Mouse (Mus musculus) neural tube, embryonic 12.5 days (tissue): ENCODE data around the gene Serhl. TPM values are rescaled to one million over a fixed set of nuclear protein-coding genes. Genes with fewer than 3 reads are reported as not detected.
"Not testable (repeated sequence)": the region's sequence is repeated elsewhere in the genome, so short reads cannot be mapped to it uniquely, and the experiment has no call there.

Experiments used
- ATAC-seq: fragments of 200-750 bp; cut with Nextera tagmentation; 2 replicates; pipeline ENCODE4 v1.8.0; 2017; ENCODE audit warnings: low read depth, mild to moderate bottlenecking, moderate TSS enrichment, moderate library complexity; ENCODE audit not compliant: low FRiP score
- H3K27ac ChIP-seq: fragments of 300-500 bp; sonication (generic); 2 replicates; pipeline ENCODE4 v1.5.1; 2016
- H3K27me3 ChIP-seq: fragments of 300-500 bp; sonication (generic); replicated peaks from 2 replicates; pipeline ENCODE4 v1.6.1; 2016; ENCODE audit warnings: mild to moderate bottlenecking
- H3K36me3 ChIP-seq: fragments of 300-500 bp; sonication (generic); 2 replicates; pipeline ENCODE4 v1.6.1; 2016; ENCODE audit warnings: mild to moderate bottlenecking
- H3K4me1 ChIP-seq: fragments of 300-500 bp; sonication (generic); 2 replicates; pipeline ENCODE4 v1.6.1; 2016
- H3K4me2 ChIP-seq: fragments of 300-500 bp; sonication (generic); replicated peaks from 2 replicates; pipeline ENCODE4 v1.6.1; 2016; ENCODE audit warnings: mild to moderate bottlenecking
- H3K4me3 ChIP-seq: fragments of 300-500 bp; sonication (generic); 2 replicates; pipeline ENCODE4 v1.5.1; 2016
- H3K9ac ChIP-seq: fragments of 300-500 bp; sonication (generic); 2 replicates; pipeline ENCODE4 v1.6.1; 2016; ENCODE audit warnings: mild to moderate bottlenecking
- H3K9me3 ChIP-seq: fragments of 300-500 bp; sonication (generic); 2 replicates; pipeline ENCODE4 v1.6.1; 2016; ENCODE audit warnings: mild to moderate bottlenecking
- WGBS: fragments of 180-500 bp; shearing (Covaris S2); methylation state at CpG from one replicate; pipeline ENCODE4 v1.1.7; 2016; 5-methylcytosine and 5-hydroxymethylcytosine counted together
- polyA plus RNA-seq: library from polyadenylated mRNA; unstranded; fragments of >200 nt; fragmentation: Nextera tagmentation; extraction: Ambion mirVana; gene quantifications from 2 replicates; pipeline ENCODE4 v1.2.1, GENCODE M21; 2016

The Serhl gene
- polyA plus RNA-seq, result 40.0 and 42.1 TPM in 2 replicates

- Histone ChIP-seq H3K27ac (no peak within 1 kb of the TSS), H3K4me3 (no peak within 1 kb of the TSS), H3K9ac (0 out of 2 replicates have a peak within 1 kb of the TSS, but pooled peaks have one; percentile 17), H3K9me3 (no peaks in the 10 kb centered on the region), H3K4me2 (peak within 1 kb of the TSS; percentile 46), H3K4me1 (peaks cover 12% of the 10 kb centered on the region), H3K27me3 (peaks cover 22% of the 10 kb centered on the region), H3K36me3 (no peaks in the 10 kb centered on the region)
- no peak for ATAC-seq
- 14% methylated on average over 7 of the region's 7 CpGs for whole genome bisulfite sequencing
Measured at GRCm38 (mm10) chr15:83089429-83089605, at the start of gene Serhl. Serhl (plus strand) TSS chr15:83089506.

GRCm38 (mm10) chr15:83040156-83040555 lies 49.1 kb upstream of the Serhl start:
- WGBS, result 36% methylated on average over 2 of the region's 2 CpGs
- H3K9ac ChIP-seq, result 0 out of 2 replicates have a peak overlapping the region, but pooled peaks have one; percentile 17
- peaks cover 28% of the 10 kb centered on the region for H3K4me1 ChIP-seq
- peaks cover 17% of the 10 kb centered on the region; the same call in 1 of the 2 replicates for H3K27me3 ChIP-seq
- H3K4me2 ChIP-seq, result no peak overlapping the region
- no peak overlapping the region for H3K4me3 ChIP-seq
- no peak overlapping the region for H3K27ac ChIP-seq
- no peaks in the 10 kb centered on the region for H3K36me3 ChIP-seq
- no peaks in the 10 kb centered on the region for H3K9me3 ChIP-seq
- no peak for ATAC-seq

- Histone ChIP-seq H3K4me2 (peak overlapping the region; percentile 32), H3K9me3 (0 out of 2 replicates have a peak, but pooled peaks cover 3% of the 10 kb centered on the region), H3K27ac (no peak overlapping the region), H3K27me3 (peaks cover 6% of the 10 kb centered on the region; the same call in 1 of the 2 replicates), H3K9ac (no peak overlapping the region), H3K36me3 (no peaks in the 10 kb centered on the region), H3K4me3 (no peak overlapping the region), H3K4me1 (peaks cover 19% of the 10 kb centered on the region)
- 0 out of 2 replicates have a peak, but pooled peaks have one; percentile 33 for ATAC-seq
- 5% methylated on average over 6 of the region's 6 CpGs for WGBS
Measured at GRCm38 (mm10) chr15:83042655-83043361, 46.5 kb upstream of the Serhl start.

- no peak overlapping the region for H3K9ac ChIP-seq
- H3K4me2 ChIP-seq, result peak overlapping the region; percentile 32; the same call in 1 of the 2 replicates
- ATAC-seq, result no peak
- no peak overlapping the region for H3K27ac ChIP-seq
- no peaks in the 10 kb centered on the region for H3K36me3 ChIP-seq
- no peak overlapping the region for H3K4me3 ChIP-seq
- H3K27me3 ChIP-seq, result peaks cover 6% of the 10 kb centered on the region; the same call in 1 of the 2 replicates
- peaks cover 18% of the 10 kb centered on the region for H3K4me1 ChIP-seq
- 74% methylated on average over 22 of the region's 22 CpGs for whole genome bisulfite sequencing
- 0 out of 2 replicates have a peak, but pooled peaks cover 3% of the 10 kb centered on the region for H3K9me3 ChIP-seq
Measured at GRCm38 (mm10) chr15:83043362-83043708, 46.0 kb upstream of the Serhl start.

GRCm38 (mm10) chr15:83045565-83045964 lies 43.7 kb upstream of the Serhl start:
- WGBS, result 86% methylated on average over 5 of the region's 5 CpGs
- peaks cover 14% of the 10 kb centered on the region for H3K4me1 ChIP-seq
- not testable (repeated sequence) for ATAC-seq, H3K27me3 ChIP-seq, H3K9ac ChIP-seq, H3K4me2 ChIP-seq, H3K36me3 ChIP-seq, H3K4me3 ChIP-seq, H3K27ac ChIP-seq, H3K9me3 ChIP-seq

GRCm38 (mm10) chr15:83046308-83046707 lies 43.0 kb upstream of the Serhl start:
- Histone ChIP-seq H3K27me3 (peaks cover 3% of the 10 kb centered on the region; the same call in 1 of the 2 replicates), H3K9me3 (0 out of 2 replicates have a peak, but pooled peaks cover 3% of the 10 kb centered on the region), H3K36me3 (no peaks in the 10 kb centered on the region), H3K4me1 (peaks cover 14% of the 10 kb centered on the region), H3K4me2 (no peak overlapping the region), H3K9ac (no peak overlapping the region), H3K4me3 (no peak overlapping the region), H3K27ac (no peak overlapping the region)
- WGBS, result 97% methylated on average over 3 of the region's 3 CpGs
- ATAC-seq, result no peak

GRCm38 (mm10) chr15:83046730-83047129 lies 42.6 kb upstream of the Serhl start:
- Histone ChIP-seq H3K36me3 (no peaks in the 10 kb centered on the region), H3K4me2 (no peak overlapping the region), H3K4me3 (no peak overlapping the region), H3K4me1 (peaks cover 14% of the 10 kb centered on the region), H3K27me3 (peaks cover 3% of the 10 kb centered on the region; the same call in 1 of the 2 replicates), H3K27ac (no peak overlapping the region), H3K9me3 (0 out of 2 replicates have a peak, but pooled peaks cover 3% of the 10 kb centered on the region), H3K9ac (no peak overlapping the region)
- ATAC-seq, result no peak
- WGBS, result 87% methylated on average over 7 of the region's 7 CpGs

- ATAC-seq, result no peak
- H3K36me3 ChIP-seq, result no peaks in the 10 kb centered on the region
- WGBS, result 71% methylated on average over 6 of the region's 6 CpGs
- no peaks in the 10 kb centered on the region for H3K9me3 ChIP-seq
- peaks cover 28% of the 10 kb centered on the region for H3K4me1 ChIP-seq
- no peak overlapping the region for H3K4me3 ChIP-seq
- H3K4me2 ChIP-seq, result no peak overlapping the region
- no peak overlapping the region for H3K9ac ChIP-seq
- H3K27me3 ChIP-seq, result no peaks in the 10 kb centered on the region
- no peak overlapping the region for H3K27ac ChIP-seq
Measured at GRCm38 (mm10) chr15:83052341-83053104, 36.8 kb upstream of the Serhl start.

GRCm38 (mm10) chr15:83053261-83053660 lies 36.0 kb upstream of the Serhl start:
- no peak overlapping the region for H3K4me2 ChIP-seq
- no peaks in the 10 kb centered on the region for H3K27me3 ChIP-seq
- no peak for ATAC-seq
- H3K36me3 ChIP-seq, result no peaks in the 10 kb centered on the region
- WGBS, result 32% methylated on average over 11 of the region's 11 CpGs
- H3K4me3 ChIP-seq, result no peak overlapping the region
- H3K27ac ChIP-seq, result no peak overlapping the region
- H3K4me1 ChIP-seq, result peaks cover 25% of the 10 kb centered on the region
- no peaks in the 10 kb centered on the region for H3K9me3 ChIP-seq
- no peak overlapping the region for H3K9ac ChIP-seq

- peak; percentile 15; the same call in 1 of the 2 replicates for ATAC-seq
- 39% methylated on average over 5 of the region's 5 CpGs for WGBS
Measured at GRCm38 (mm10) chr15:83055569-83055968, 33.7 kb upstream of the Serhl start.

GRCm38 (mm10) chr15:83056378-83057083 lies 32.8 kb upstream of the Serhl start:
- peak; percentile 79 for ATAC-seq
- Histone ChIP-seq H3K4me1 (peaks cover 34% of the 10 kb centered on the region), H3K27ac (peak overlapping the region; percentile 86), H3K27me3 (no peaks in the 10 kb centered on the region), H3K36me3 (no peaks in the 10 kb centered on the region), H3K9me3 (no peaks in the 10 kb centered on the region), H3K4me3 (peak overlapping the region; percentile 22), H3K9ac (peak overlapping the region; percentile 42; the same call in 1 of the 2 replicates), H3K4me2 (peak overlapping the region; percentile 66)
- WGBS, result under 1% methylated on average over 29 of the region's 29 CpGs

More at GRCm38 (mm10) chr15:83055569-83055968, 33.7 kb upstream of the Serhl start:
- H3K27ac ChIP-seq, result peak overlapping the region; percentile 86; the same call in 1 of the 2 replicates
- no peak overlapping the region for H3K4me3 ChIP-seq
- H3K4me2 ChIP-seq, result peak overlapping the region; percentile 66
- H3K9me3 ChIP-seq, result no peaks in the 10 kb centered on the region
- H3K27me3 ChIP-seq, result no peaks in the 10 kb centered on the region
- H3K4me1 ChIP-seq, result peaks cover 30% of the 10 kb centered on the region
- H3K9ac ChIP-seq, result no peak overlapping the region
- H3K36me3 ChIP-seq, result no peaks in the 10 kb centered on the region

GRCm38 (mm10) chr15:83057533-83057932 lies 31.8 kb upstream of the Serhl start:
- no peak overlapping the region; the same call in 1 of the 2 replicates for H3K27ac ChIP-seq
- H3K4me1 ChIP-seq, result peaks cover 37% of the 10 kb centered on the region
- H3K27me3 ChIP-seq, result no peaks in the 10 kb centered on the region
- ATAC-seq, result no peak
- no peaks in the 10 kb centered on the region for H3K36me3 ChIP-seq
- H3K4me3 ChIP-seq, result no peak overlapping the region
- WGBS, result 72% methylated on average over 8 of the region's 8 CpGs
- H3K4me2 ChIP-seq, result no peak overlapping the region
- H3K9me3 ChIP-seq, result no peaks in the 10 kb centered on the region
- H3K9ac ChIP-seq, result no peak overlapping the region
